Mouse (Mus musculus) adrenal gland, postnatal 10 days (tissue): Measurements from ENCODE around the gene Ccni. TPM values are rescaled to one million over a fixed set of nuclear protein-coding genes. Genes with fewer than 3 reads are reported as not detected.

ENCODE experiments used
- DNase-seq: peaks from one replicate; pipeline ENCODE4 v3.0.0; 2021; ENCODE audit warnings: mixed read lengths
- total RNA-seq, 2 experiments: library from RNA; stranded (reverse); gene quantifications; 2 replicates each; pipeline ENCODE4 v1.2.3; 2021

The Ccni gene
- total RNA-seq, 2 experiments from 2014 or later, result 239 to 254 TPM

DNA sequence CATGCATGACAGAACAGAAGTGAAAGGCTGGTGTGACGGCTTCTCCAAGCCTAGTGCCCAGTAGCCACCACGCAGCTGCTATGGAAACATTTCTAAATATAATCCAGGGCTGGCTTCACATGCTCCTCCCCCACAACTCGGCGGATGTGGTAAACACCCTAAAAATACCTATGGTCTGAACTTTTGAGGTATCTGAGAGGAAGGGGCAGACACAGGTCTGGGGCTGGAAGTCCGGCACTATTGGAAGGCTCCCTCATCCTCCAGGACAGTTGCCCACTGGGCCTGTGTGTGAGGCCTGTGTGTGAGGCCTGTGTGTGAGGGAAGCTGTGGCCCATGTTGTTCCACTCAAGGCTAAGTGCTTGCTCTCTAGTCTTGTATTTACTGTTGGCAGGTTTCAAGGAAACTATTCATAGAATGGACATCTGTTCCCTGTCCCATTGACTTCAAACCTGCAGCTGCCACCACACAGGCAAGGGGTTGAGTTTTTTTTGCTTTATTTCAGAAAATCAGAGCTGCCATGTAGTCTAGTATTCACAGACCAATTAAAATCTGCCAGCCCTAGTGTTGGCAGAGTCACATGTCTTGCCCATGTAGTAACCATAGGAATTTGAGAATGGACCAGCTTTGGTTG, 69.2 kb downstream of the Ccni start:
- no peak for DNase-seq

DNA sequence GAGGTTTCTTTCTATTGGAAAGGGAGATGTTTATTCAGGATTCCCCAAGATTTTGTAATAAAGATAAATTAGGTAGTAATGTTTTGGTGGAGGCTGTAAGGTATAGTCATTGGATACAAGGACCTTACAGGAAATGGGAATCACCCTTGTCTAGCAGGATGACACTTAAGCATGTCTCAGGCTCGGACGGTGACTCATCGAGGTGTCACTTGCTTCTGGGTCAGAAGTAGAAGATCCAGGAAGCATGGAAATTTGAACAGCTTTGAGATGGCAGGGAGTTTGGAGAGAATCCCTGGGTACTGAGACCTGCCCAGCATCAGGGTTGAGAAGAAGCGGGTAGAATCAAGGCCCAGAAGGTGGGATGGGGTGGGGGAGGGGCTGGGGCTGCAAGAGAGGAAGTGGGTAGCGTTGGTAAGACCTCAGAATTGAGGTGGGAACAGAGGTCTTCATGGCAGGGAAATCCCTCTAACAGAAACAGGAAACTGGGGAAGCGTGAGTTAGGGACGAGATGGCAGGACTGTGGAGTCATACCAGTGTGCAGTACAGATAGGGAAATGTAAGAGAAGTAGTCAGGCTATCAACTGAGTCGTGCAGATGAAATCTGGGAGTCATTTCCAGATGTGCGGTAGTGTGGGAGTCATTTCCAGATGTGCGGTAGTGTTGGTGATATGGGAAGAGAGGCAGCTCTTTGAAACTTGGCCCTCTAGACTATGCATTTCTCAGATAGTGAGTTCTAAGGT, 70.8 kb downstream of the Ccni start:
- DNase-seq, result no peak

DNA sequence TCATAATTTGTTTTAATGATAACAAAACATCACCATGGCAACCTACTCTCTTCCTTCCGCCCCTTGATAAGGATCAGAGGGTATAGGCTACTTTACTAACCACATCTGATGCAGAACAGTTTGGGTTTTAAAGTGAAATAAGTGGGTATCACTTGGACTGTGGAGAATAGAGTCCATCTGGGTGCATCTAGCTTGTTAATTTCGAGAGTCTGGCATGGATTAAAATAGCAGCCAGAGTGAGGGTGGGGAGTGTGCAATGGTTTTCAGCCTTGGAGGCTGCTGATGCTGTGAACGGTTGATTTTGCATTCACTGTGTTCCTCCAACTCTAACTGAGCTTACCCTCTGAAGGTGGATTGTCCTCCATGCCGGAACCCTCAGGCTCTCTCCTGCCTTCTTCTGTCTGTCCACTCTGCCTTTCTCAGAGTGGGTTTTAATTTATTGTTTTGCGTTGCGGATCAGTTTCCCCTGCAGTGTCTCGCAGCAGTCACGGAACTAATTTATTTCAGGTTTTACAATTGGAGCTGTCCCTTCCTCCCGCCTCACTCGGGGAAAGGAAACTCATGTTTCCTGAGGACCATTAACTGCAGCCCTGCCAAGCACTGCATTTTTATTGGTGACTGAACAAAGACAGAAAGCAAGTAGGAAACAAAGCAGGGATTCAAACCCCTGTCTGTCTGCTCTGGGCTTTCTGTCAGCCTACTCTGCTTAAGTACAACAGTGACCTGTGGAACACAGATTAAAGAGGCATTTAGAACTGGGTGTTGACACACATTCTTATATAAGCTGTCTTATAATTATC, 72.7 kb downstream of the Ccni start:
- DNase-seq, result no peak

Other genes with a start within 250 kb of the Ccni start
- 1 to 10 TPM in 1 of 2 experiments, under 1 TPM in 1; 0.48 to 1.4 TPM for gene Sowahb, start 161.5 kb downstream of the Ccni start, total RNA-seq
- 10 to 100 TPM; 67.7 to 77.8 TPM for gene Sept11, start 113.1 kb downstream of the Ccni start, total RNA-seq
- 1 to 10 TPM in 1 of 2 experiments, under 1 TPM in 1; 0.60 to 2.0 TPM for gene 2010109A12Rik, start within 50 bp of the Ccni start, total RNA-seq
- 10 to 100 TPM; 33.5 to 41.9 TPM for gene Ccng2, start 60.8 kb upstream of the Ccni start, total RNA-seq